Mouse (Mus musculus) heart, embryonic 12.5 days (tissue): ENCODE data around the gene Decr2. TPM values are rescaled to one million over a fixed set of nuclear protein-coding genes. Genes with fewer than 3 reads are reported as not detected.
A peak's percentile ranks its signal among the peaks of the same experiment; 100 is the strongest.

Experiments
- ATAC-seq: fragments of 200-750 bp; cut with Nextera tagmentation; 2 replicates; pipeline ENCODE4 v1.8.0; 2017; ENCODE audit warnings: moderate TSS enrichment, moderate library complexity; ENCODE audit not compliant: insufficient number of reproducible peaks, low FRiP score
- H3K27ac ChIP-seq: fragments of 300-500 bp; sonication (generic); 2 replicates; pipeline ENCODE4 v1.5.1; 2016; ENCODE audit warnings: mild to moderate bottlenecking, moderate library complexity; ENCODE audit not compliant: poor library complexity, severe bottlenecking
- H3K27me3 ChIP-seq: fragments of 300-500 bp; sonication (generic); replicated peaks from 2 replicates; pipeline ENCODE4 v1.6.1; 2016; ENCODE audit warnings: mild to moderate bottlenecking, moderate library complexity
- H3K36me3 ChIP-seq: fragments of 300-500 bp; sonication (generic); 2 replicates; pipeline ENCODE4 v1.6.1; 2016; ENCODE audit warnings: mild to moderate bottlenecking, moderate library complexity
- H3K4me1 ChIP-seq: fragments of 300-500 bp; sonication (generic); replicated peaks from 2 replicates; pipeline ENCODE4 v1.6.1; 2016; ENCODE audit warnings: mild to moderate bottlenecking
- H3K4me2 ChIP-seq: fragments of 300-500 bp; sonication (generic); 2 replicates; pipeline ENCODE4 v1.6.1; 2016; ENCODE audit warnings: mild to moderate bottlenecking, moderate library complexity
- H3K4me3 ChIP-seq: fragments of 300-500 bp; sonication (generic); 2 replicates; pipeline ENCODE4 v1.5.1; 2016; ENCODE audit warnings: mild to moderate bottlenecking
- H3K9ac ChIP-seq: fragments of 300-500 bp; sonication (generic); 2 replicates; pipeline ENCODE4 v1.6.1; 2016; ENCODE audit warnings: mild to moderate bottlenecking, moderate library complexity
- H3K9me3 ChIP-seq: fragments of 300-500 bp; sonication (generic); replicated peaks from 2 replicates; pipeline ENCODE4 v1.6.1; 2016; ENCODE audit warnings: mild to moderate bottlenecking, moderate library complexity
- WGBS: fragments of 180-500 bp; shearing (Covaris S2); methylation state at CpG from one replicate; pipeline ENCODE4 v1.1.7; 2016; 5-methylcytosine and 5-hydroxymethylcytosine counted together
- polyA plus RNA-seq: library from polyadenylated mRNA; unstranded; fragments of >200 nt; fragmentation: Nextera tagmentation; extraction: Ambion mirVana; gene quantifications from 2 replicates; pipeline ENCODE4 v1.2.1, GENCODE M21; 2016

Gene Decr2
- polyA plus RNA-seq, 1 experiment from 2014 or later: 33.4 TPM

GRCm38 (mm10) chr17:26055164-26055563 lies 35.0 kb downstream of the Decr2 start:
- Histone ChIP-seq H3K4me2 (no peak overlapping the region), H3K4me3 (no peak overlapping the region), H3K9me3 (no peaks in the 10 kb centered on the region), H3K27me3 (no peaks in the 10 kb centered on the region), H3K36me3 (peaks cover 14% of the 10 kb centered on the region), H3K9ac (no peak overlapping the region), H3K27ac (no peak overlapping the region), H3K4me1 (peaks cover 18% of the 10 kb centered on the region)
- WGBS: 68% methylated on average over 6 of the region's 6 CpGs
- ATAC-seq: no peak

DNA sequence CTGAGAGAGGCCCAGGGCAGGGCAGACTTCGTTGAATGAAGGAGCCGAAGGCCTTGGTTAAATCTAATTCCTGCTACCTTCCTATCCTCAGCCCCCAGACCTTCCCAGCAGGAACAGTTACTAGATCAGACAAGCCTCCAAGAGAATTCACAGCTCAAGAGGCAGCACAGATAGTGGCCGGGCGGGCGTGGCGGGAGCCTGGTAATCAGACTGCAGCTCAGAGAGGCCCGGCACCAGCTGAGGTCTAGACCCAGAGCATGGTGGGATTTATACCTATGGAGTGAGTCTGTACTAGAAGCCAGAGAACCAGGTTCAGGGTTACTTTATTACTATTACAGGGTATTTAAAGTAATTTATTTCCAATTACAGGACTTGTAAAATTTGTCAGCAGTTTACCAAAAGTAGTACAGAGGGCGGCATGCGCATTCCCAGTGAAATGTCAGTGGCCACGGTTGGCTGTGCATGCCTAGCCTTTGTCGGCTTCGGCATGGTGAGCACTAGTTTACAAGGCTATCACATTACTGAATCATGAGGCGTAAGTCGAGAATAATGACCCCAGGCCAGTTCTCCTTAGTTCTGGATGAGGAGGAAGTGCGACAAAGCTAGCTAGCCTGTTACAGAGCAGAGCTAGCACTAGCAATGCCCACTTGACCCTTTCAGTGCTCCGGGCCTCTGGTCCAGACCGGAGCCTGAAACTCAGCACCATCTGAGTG lies 35.8 kb downstream of the Decr2 start:
- Histone ChIP-seq H3K9ac (no peak overlapping the region), H3K9me3 (no peaks in the 10 kb centered on the region), H3K4me3 (no peak overlapping the region), H3K27me3 (no peaks in the 10 kb centered on the region), H3K27ac (no peak overlapping the region), H3K4me2 (no peak overlapping the region), H3K36me3 (peaks cover 11% of the 10 kb centered on the region), H3K4me1 (peaks cover 18% of the 10 kb centered on the region)
- no peak for ATAC-seq
- WGBS: 41% methylated on average over 17 of the region's 17 CpGs

DNA sequence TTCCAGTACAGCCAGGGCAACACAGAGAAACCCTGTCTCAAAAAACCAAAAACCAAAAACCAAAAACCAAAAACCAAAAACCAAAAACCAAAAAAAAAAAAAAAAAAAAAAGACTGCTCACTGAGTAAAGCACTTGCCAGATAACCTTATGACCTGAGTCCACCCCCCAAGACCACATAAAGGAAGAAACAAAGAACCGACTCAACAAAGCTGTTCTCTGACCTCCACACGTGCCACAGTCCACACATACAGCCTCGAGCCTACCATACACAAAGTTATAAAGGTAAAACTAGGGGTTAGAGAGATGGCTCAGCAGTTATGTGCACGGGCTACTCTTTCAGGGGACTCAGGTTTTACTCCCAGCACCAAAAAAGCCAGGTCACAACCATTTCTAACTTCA lies 37.4 kb downstream of the Decr2 start:
- H3K4me2 ChIP-seq: no peak overlapping the region
- no peaks in the 10 kb centered on the region for H3K9me3 ChIP-seq
- H3K36me3 ChIP-seq: 0 out of 2 replicates have a peak, but pooled peaks cover 5% of the 10 kb centered on the region
- no peaks in the 10 kb centered on the region for H3K27me3 ChIP-seq
- no peak for ATAC-seq
- H3K27ac ChIP-seq: no peak overlapping the region
- no peak overlapping the region for H3K4me3 ChIP-seq
- WGBS: 76% methylated on average over 4 of the region's 4 CpGs
- no peak overlapping the region for H3K9ac ChIP-seq
- H3K4me1 ChIP-seq: peaks cover 24% of the 10 kb centered on the region

GRCm38 (mm10) chr17:26052074-26052473 lies 38.1 kb downstream of the Decr2 start:
- H3K4me2 ChIP-seq: no peak overlapping the region
- WGBS: 89% methylated on average over 4 of the region's 4 CpGs
- H3K9ac ChIP-seq: no peak overlapping the region
- H3K4me3 ChIP-seq: no peak overlapping the region
- peaks cover 26% of the 10 kb centered on the region for H3K4me1 ChIP-seq
- no peak overlapping the region for H3K27ac ChIP-seq
- H3K9me3 ChIP-seq: no peaks in the 10 kb centered on the region
- H3K36me3 ChIP-seq: 0 out of 2 replicates have a peak, but pooled peaks cover 5% of the 10 kb centered on the region
- H3K27me3 ChIP-seq: no peaks in the 10 kb centered on the region
- no peak for ATAC-seq

- Histone ChIP-seq H3K4me2 (no peak overlapping the region), H3K4me3 (no peak overlapping the region), H3K4me1 (peaks cover 28% of the 10 kb centered on the region), H3K27me3 (no peaks in the 10 kb centered on the region), H3K36me3 (0 out of 2 replicates have a peak, but pooled peaks cover 4% of the 10 kb centered on the region), H3K27ac (peak overlapping the region; percentile 15), H3K9me3 (no peaks in the 10 kb centered on the region), H3K9ac (no peak overlapping the region)
- ATAC-seq: no peak
- 57% methylated on average over 8 of the region's 8 CpGs for WGBS
Observed at GRCm38 (mm10) chr17:26048118-26048517, 42.0 kb downstream of the Decr2 start.

DNA sequence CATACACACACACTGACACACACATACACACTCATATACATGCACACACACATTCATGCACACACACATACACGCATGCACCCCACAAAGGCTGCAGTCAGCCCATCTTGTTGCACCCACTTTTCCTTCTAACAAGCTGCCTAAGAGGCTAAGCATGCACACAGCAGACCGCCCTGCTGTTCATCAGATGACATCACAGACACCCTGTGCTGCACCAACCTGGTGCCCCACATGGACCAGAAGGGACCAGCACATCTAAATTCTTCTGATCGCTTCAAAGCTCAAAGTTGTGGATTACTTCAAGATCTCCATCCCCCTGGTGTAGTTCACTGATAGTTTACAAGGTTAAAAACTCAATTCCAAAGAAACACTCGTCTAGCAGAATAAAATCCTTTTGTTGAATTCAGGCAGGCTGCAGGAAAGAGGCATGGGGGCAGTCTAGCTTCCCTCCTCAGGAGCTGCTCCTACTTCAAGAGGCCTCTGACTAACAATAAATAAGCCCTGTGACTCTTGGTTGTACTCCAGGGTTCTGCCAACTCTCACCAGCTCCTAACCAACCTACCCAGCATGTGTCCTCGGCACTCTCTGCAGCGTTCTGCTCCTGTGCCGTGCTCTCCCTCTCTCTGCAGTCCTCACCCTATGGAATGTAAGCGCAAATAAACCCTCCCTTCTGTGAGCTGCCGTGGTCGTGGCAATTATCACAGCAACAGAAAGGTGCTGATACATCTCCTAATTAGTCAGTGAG lies 43.7 kb downstream of the Decr2 start:
- Histone ChIP-seq H3K4me1 (peaks cover 40% of the 10 kb centered on the region), H3K9me3 (no peaks in the 10 kb centered on the region), H3K36me3 (no peaks in the 10 kb centered on the region), H3K4me3 (no peak overlapping the region), H3K27ac (no peak overlapping the region), H3K9ac (no peak overlapping the region), H3K4me2 (no peak overlapping the region), H3K27me3 (no peaks in the 10 kb centered on the region)
- 45% methylated on average over 10 of the region's 10 CpGs for WGBS
- ATAC-seq: no peak

- Histone ChIP-seq H3K27ac (no peak overlapping the region), H3K4me3 (no peak overlapping the region), H3K4me1 (peaks cover 42% of the 10 kb centered on the region), H3K36me3 (no peaks in the 10 kb centered on the region), H3K27me3 (no peaks in the 10 kb centered on the region), H3K9ac (no peak overlapping the region), H3K9me3 (no peaks in the 10 kb centered on the region), H3K4me2 (no peak overlapping the region)
- ATAC-seq: no peak
- 71% methylated on average over 4 of the region's 4 CpGs for WGBS
Observed at GRCm38 (mm10) chr17:26045285-26045684, 44.9 kb downstream of the Decr2 start.

- H3K9ac ChIP-seq: peak overlapping the region; percentile 34; the same call in 1 of the 2 replicates
Observed at GRCm38 (mm10) chr17:26043249-26043636, 46.9 kb downstream of the Decr2 start.

GRCm38 (mm10) chr17:26042599-26043248 lies 47.4 kb downstream of the Decr2 start:
- H3K27me3 ChIP-seq: no peaks in the 10 kb centered on the region
- no peak overlapping the region for H3K4me3 ChIP-seq
- no peaks in the 10 kb centered on the region for H3K9me3 ChIP-seq
- peak overlapping the region; percentile 40 for H3K4me2 ChIP-seq
- ATAC-seq: 0 out of 2 replicates have a peak, but pooled peaks have one; percentile 1
- WGBS: 66% methylated on average over 13 of the region's 13 CpGs
- H3K4me1 ChIP-seq: peaks cover 36% of the 10 kb centered on the region
- peak overlapping the region; percentile 85 for H3K27ac ChIP-seq
- peak overlapping the region; percentile 34; the same call in 1 of the 2 replicates for H3K9ac ChIP-seq
- H3K36me3 ChIP-seq: no peaks in the 10 kb centered on the region

More at GRCm38 (mm10) chr17:26043249-26043636, 46.9 kb downstream of the Decr2 start:
- Histone ChIP-seq H3K4me1 (peaks cover 38% of the 10 kb centered on the region), H3K4me2 (peak overlapping the region; percentile 40), H3K27ac (peak overlapping the region; percentile 85), H3K4me3 (no peak overlapping the region), H3K27me3 (no peaks in the 10 kb centered on the region), H3K9me3 (no peaks in the 10 kb centered on the region), H3K36me3 (no peaks in the 10 kb centered on the region)
- 51% methylated on average over 5 of the region's 5 CpGs for WGBS
- peak; percentile 47; the same call in 1 of the 2 replicates for ATAC-seq

GRCm38 (mm10) chr17:26041111-26041802 lies 48.9 kb downstream of the Decr2 start:
- peaks cover 26% of the 10 kb centered on the region for H3K4me1 ChIP-seq
- peaks cover 1% of the 10 kb centered on the region; the same call in 1 of the 2 replicates for H3K36me3 ChIP-seq
- H3K27me3 ChIP-seq: no peaks in the 10 kb centered on the region
- no peak overlapping the region for H3K27ac ChIP-seq
- WGBS: 50% methylated on average over 9 of the region's 9 CpGs
- H3K4me3 ChIP-seq: no peak overlapping the region
- H3K4me2 ChIP-seq: no peak overlapping the region
- no peak overlapping the region for H3K9ac ChIP-seq
- ATAC-seq: no peak
- no peaks in the 10 kb centered on the region for H3K9me3 ChIP-seq
